Mouse (Mus musculus) erythroblast, embryonic 14.5 days (primary cell): ENCODE results near the gene Plagl1.

Source experiments
- GATA1 ChIP-seq: IDR thresholded peaks from 2 replicates; pipeline ENCODE4 v1.6.1; 2012; ENCODE audit warnings: low read length, inconsistent platforms, mixed read lengths
- TAL1 ChIP-seq: IDR thresholded peaks from 3 replicates; pipeline ENCODE4 v1.6.1; 2012; ENCODE audit warnings: low read length, inconsistent platforms, mixed read lengths

GRCm38 (mm10) chr10:13135276-13135675 is 75.0 kb downstream of the Plagl1 start:
- TF ChIP-seq GATA1 (no peak), TAL1 (no peak)
